Mouse (Mus musculus): ENCODE data around the gene Rlf. TPM values are rescaled to one million over a fixed set of nuclear protein-coding genes. Genes with fewer than 3 reads are reported as not detected.
"Not testable (repeated sequence)": the region's sequence is repeated elsewhere in the genome, so short reads cannot be mapped to it uniquely, and the experiment has no call there.

Rlf gene
- polyA plus RNA-seq, 1 experiment from 2014 or later: 24.6 TPM

GRCm38 (mm10) chr4:121197856-121198255 lies 17.0 kb downstream of the Rlf start:
- Histone ChIP-seq H3K9me3 (ENCODE audit: low read depth, low read length) (no peaks in the 10 kb centered on the region), H3K27me3 (ENCODE audit: insufficient read depth, low read length) (no peaks in the 10 kb centered on the region), H3K9ac (no peak overlapping the region), H3K4me3 (ENCODE audit: low read depth, low read length) (no peak overlapping the region), H3K36me3 (ENCODE audit: insufficient read depth) (0 out of 2 replicates have a peak, but pooled peaks cover 5% of the 10 kb centered on the region), H3K4me1 (ENCODE audit: insufficient read depth) (no peaks in the 10 kb centered on the region), H3K4me2 (no peak overlapping the region), H3K27ac (ENCODE audit: low read depth) (no peak overlapping the region)
- no peak for DNase-seq
- 81% methylated on average over 4 of the region's 4 CpGs for WGBS
- ATAC-seq (ENCODE audit: insufficient read depth): no peak
- TF ChIP-seq CTCF (IDR thresholded peaks at IDR 0.05; ENCODE audit: low read depth): no peak

GRCm38 (mm10) chr4:121196995-121197394 lies 17.9 kb downstream of the Rlf start:
- no peak for ATAC-seq (ENCODE audit: insufficient read depth)
- H3K4me3 ChIP-seq (ENCODE audit: low read depth, low read length): no peak overlapping the region

GRCm38 (mm10) chr4:121196205-121196604 lies 18.7 kb downstream of the Rlf start:
- Histone ChIP-seq H3K4me1 (ENCODE audit: insufficient read depth) (no peaks in the 10 kb centered on the region), H3K9me3 (ENCODE audit: low read depth, low read length) (no peaks in the 10 kb centered on the region), H3K4me2 (no peak overlapping the region), H3K9ac (no peak overlapping the region), H3K27ac (ENCODE audit: low read depth) (no peak overlapping the region), H3K27me3 (ENCODE audit: insufficient read depth, low read length) (no peaks in the 10 kb centered on the region), H3K4me3 (ENCODE audit: low read depth, low read length) (no peak overlapping the region), H3K36me3 (ENCODE audit: insufficient read depth) (0 out of 2 replicates have a peak, but pooled peaks cover 5% of the 10 kb centered on the region)
- DNase-seq (no peak), ATAC-seq (ENCODE audit: insufficient read depth) (no peak)
- TF ChIP-seq CTCF (IDR thresholded peaks at IDR 0.05; ENCODE audit: low read depth): no peak
- WGBS: 85% methylated on average over 2 of the region's 2 CpGs

More at GRCm38 (mm10) chr4:121196995-121197394, 17.9 kb downstream of the Rlf start:
- H3K9ac ChIP-seq: no peak overlapping the region
- no peak for DNase-seq
- WGBS: 97% methylated on average over 4 of the region's 4 CpGs
- no peak for TF ChIP-seq CTCF (IDR thresholded peaks at IDR 0.05; ENCODE audit: low read depth)
- H3K27me3 ChIP-seq (ENCODE audit: insufficient read depth, low read length): no peaks in the 10 kb centered on the region
- no peak overlapping the region for H3K4me2 ChIP-seq
- no peaks in the 10 kb centered on the region for H3K9me3 ChIP-seq (ENCODE audit: low read depth, low read length)
- 0 out of 2 replicates have a peak, but pooled peaks cover 5% of the 10 kb centered on the region for H3K36me3 ChIP-seq (ENCODE audit: insufficient read depth)
- H3K4me1 ChIP-seq (ENCODE audit: insufficient read depth): no peaks in the 10 kb centered on the region
- no peak overlapping the region for H3K27ac ChIP-seq (ENCODE audit: low read depth)

GRCm38 (mm10) chr4:121194736-121195135 lies 20.1 kb downstream of the Rlf start:
- no peak for ATAC-seq (ENCODE audit: insufficient read depth)
- TF ChIP-seq CTCF (IDR thresholded peaks at IDR 0.05; ENCODE audit: low read depth): no peak
- peaks cover 11% of the 10 kb centered on the region; the same call in 1 of the 2 replicates for H3K36me3 ChIP-seq (ENCODE audit: insufficient read depth)
- no peak overlapping the region for H3K9ac ChIP-seq
- no peaks in the 10 kb centered on the region for H3K9me3 ChIP-seq (ENCODE audit: low read depth, low read length)
- no peak overlapping the region for H3K4me3 ChIP-seq (ENCODE audit: low read depth, low read length)
- no peaks in the 10 kb centered on the region for H3K27me3 ChIP-seq (ENCODE audit: insufficient read depth, low read length)
- H3K4me2 ChIP-seq: no peak overlapping the region
- DNase-seq: no peak
- H3K27ac ChIP-seq (ENCODE audit: low read depth): no peak overlapping the region
- H3K4me1 ChIP-seq (ENCODE audit: insufficient read depth): no peaks in the 10 kb centered on the region

GRCm38 (mm10) chr4:121192306-121192705 lies 22.6 kb downstream of the Rlf start:
- DNase-seq: no peak
- no peaks in the 10 kb centered on the region for H3K9me3 ChIP-seq (ENCODE audit: low read depth, low read length)
- H3K27me3 ChIP-seq (ENCODE audit: insufficient read depth, low read length): no peaks in the 10 kb centered on the region
- WGBS: 94% methylated on average over 2 of the region's 2 CpGs
- no peak overlapping the region for H3K9ac ChIP-seq
- no peak overlapping the region for H3K27ac ChIP-seq (ENCODE audit: low read depth)
- TF ChIP-seq CTCF (IDR thresholded peaks at IDR 0.05; ENCODE audit: low read depth): no peak
- no peak overlapping the region for H3K4me3 ChIP-seq (ENCODE audit: low read depth, low read length)
- no peak for ATAC-seq (ENCODE audit: insufficient read depth)
- H3K36me3 ChIP-seq (ENCODE audit: insufficient read depth): peaks cover 33% of the 10 kb centered on the region
- no peak overlapping the region for H3K4me2 ChIP-seq
- no peaks in the 10 kb centered on the region for H3K4me1 ChIP-seq (ENCODE audit: insufficient read depth)

GRCm38 (mm10) chr4:121189341-121189740 lies 25.5 kb downstream of the Rlf start:
- ATAC-seq (ENCODE audit: insufficient read depth) (no peak), DNase-seq (no peak)
- H3K4me1 ChIP-seq (ENCODE audit: insufficient read depth): no peaks in the 10 kb centered on the region
- no peak overlapping the region for H3K9ac ChIP-seq
- no peak overlapping the region for H3K27ac ChIP-seq (ENCODE audit: low read depth)
- no peak overlapping the region for H3K4me2 ChIP-seq
- 80% methylated on average over 3 of the region's 3 CpGs for WGBS
- H3K4me3 ChIP-seq (ENCODE audit: low read depth, low read length): no peak overlapping the region
- TF ChIP-seq CTCF (IDR thresholded peaks at IDR 0.05; ENCODE audit: low read depth): no peak
- H3K9me3 ChIP-seq (ENCODE audit: low read depth, low read length): no peaks in the 10 kb centered on the region
- no peaks in the 10 kb centered on the region for H3K27me3 ChIP-seq (ENCODE audit: insufficient read depth, low read length)
- peaks cover 49% of the 10 kb centered on the region for H3K36me3 ChIP-seq (ENCODE audit: insufficient read depth)

GRCm38 (mm10) chr4:121179669-121180068 lies 35.2 kb downstream of the Rlf start:
- ATAC-seq (ENCODE audit: insufficient read depth): no peak
- no peak overlapping the region for H3K9ac ChIP-seq
- H3K27ac ChIP-seq (ENCODE audit: low read depth): no peak overlapping the region
- no peak overlapping the region for H3K4me3 ChIP-seq (ENCODE audit: low read depth, low read length)
- peaks cover 32% of the 10 kb centered on the region for H3K36me3 ChIP-seq (ENCODE audit: insufficient read depth)
- H3K4me2 ChIP-seq: no peak overlapping the region
- WGBS: 92% methylated on average over 3 of the region's 3 CpGs
- no peak for TF ChIP-seq CTCF (IDR thresholded peaks at IDR 0.05; ENCODE audit: low read depth)
- H3K27me3 ChIP-seq (ENCODE audit: insufficient read depth, low read length): no peaks in the 10 kb centered on the region
- no peak for DNase-seq
- no peaks in the 10 kb centered on the region for H3K4me1 ChIP-seq (ENCODE audit: insufficient read depth)
- peaks cover 3% of the 10 kb centered on the region; the same call in 1 of the 2 replicates for H3K9me3 ChIP-seq (ENCODE audit: low read depth, low read length)

GRCm38 (mm10) chr4:121167656-121168055 lies 47.2 kb downstream of the Rlf start:
- Histone ChIP-seq H3K4me3 (ENCODE audit: low read depth, low read length) (no peak overlapping the region), H3K4me2 (no peak overlapping the region), H3K27me3 (ENCODE audit: insufficient read depth, low read length) (no peaks in the 10 kb centered on the region), H3K9ac (no peak overlapping the region), H3K4me1 (ENCODE audit: insufficient read depth) (no peaks in the 10 kb centered on the region), H3K36me3 (ENCODE audit: insufficient read depth) (peaks cover 52% of the 10 kb centered on the region), H3K9me3 (ENCODE audit: low read depth, low read length) (peaks cover 4% of the 10 kb centered on the region; the same call in 1 of the 2 replicates), H3K27ac (ENCODE audit: low read depth) (no peak overlapping the region)
- ATAC-seq (ENCODE audit: insufficient read depth) (no peak), DNase-seq (no peak)
- WGBS: 91% methylated on average over 2 of the region's 2 CpGs
- no peak for TF ChIP-seq CTCF (IDR thresholded peaks at IDR 0.05; ENCODE audit: low read depth)

- H3K9me3 ChIP-seq (ENCODE audit: low read depth, low read length); H3K4me1 ChIP-seq (ENCODE audit: insufficient read depth); H3K27ac ChIP-seq (ENCODE audit: low read depth); DNase-seq; H3K4me3 ChIP-seq (ENCODE audit: low read depth, low read length); H3K27me3 ChIP-seq (ENCODE audit: insufficient read depth, low read length); H3K9ac ChIP-seq; H3K4me2 ChIP-seq; ATAC-seq (ENCODE audit: insufficient read depth): not testable (repeated sequence)
- H3K36me3 ChIP-seq (ENCODE audit: insufficient read depth): peaks cover 56% of the 10 kb centered on the region
- 28% methylated on average over 3 of the region's 5 CpGs for whole genome bisulfite sequencing
Observed at GRCm38 (mm10) chr4:121166697-121167096, 48.2 kb downstream of the Rlf start.

All from lung, embryonic 14.5 days (tissue).